Mouse (Mus musculus) heart, postnatal 10 days (tissue): ENCODE results near the gene Ehbp1l1. TPM values are rescaled to one million over a fixed set of nuclear protein-coding genes. Genes with fewer than 3 reads are reported as not detected.

Experiments used
- DNase-seq, 2 experiments: peaks; one replicate each; pipeline ENCODE4 v3.0.0; 2021
- intact Hi-C: fragments of 180-260 bp; cut with DNase I; formaldehyde crosslinking; loops from one replicate; pipeline ENCODE4 v1.15.1; 2025
- total RNA-seq, 2 experiments: library from RNA; stranded (reverse); gene quantifications; 2 replicates each; pipeline ENCODE4 v1.2.3; 2021

The Ehbp1l1 gene
- total RNA-seq, 2 experiments from 2014 or later = 154 to 161 TPM

DNA sequence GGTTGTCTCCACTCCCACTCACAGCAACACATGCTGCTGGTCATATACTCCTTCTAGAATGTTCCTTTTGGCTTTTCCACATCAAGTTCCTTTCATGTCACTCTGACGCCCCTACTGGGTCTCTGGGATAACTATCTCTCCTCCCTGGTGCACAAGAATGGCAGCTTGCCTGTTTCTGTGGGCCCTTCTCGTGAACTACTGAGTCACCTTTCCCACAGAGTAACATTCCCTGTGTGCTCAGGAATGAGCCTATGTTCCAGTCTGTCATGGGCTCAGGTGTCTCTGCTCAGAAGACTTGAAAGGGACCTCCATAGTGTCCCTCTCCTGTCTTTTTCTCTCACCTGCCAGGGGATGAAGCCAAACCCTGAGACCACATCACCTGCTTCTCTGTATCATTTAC lies 13.3 kb upstream of the Ehbp1l1 start:
- intact Hi-C loops = no loop called here
- no peak for DNase-seq

DNA sequence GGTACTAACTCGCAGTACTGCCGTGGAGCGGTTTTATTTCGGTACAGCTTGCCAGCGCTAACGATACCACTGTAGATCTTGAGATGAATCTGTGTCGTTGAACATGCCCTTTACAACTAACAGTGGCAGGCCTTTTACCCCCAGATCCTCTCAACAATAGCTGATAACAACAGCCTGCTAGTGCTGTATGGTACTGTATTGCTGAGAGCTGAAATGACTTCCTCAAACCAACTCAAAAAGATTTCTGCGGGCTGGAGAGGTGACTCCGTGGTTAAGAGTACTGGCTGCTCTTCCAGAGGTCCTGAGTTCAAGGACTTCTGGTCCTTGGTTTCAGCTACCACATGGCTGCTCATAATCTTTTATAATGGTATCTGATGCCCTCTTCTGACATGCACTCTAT lies 8.2 kb upstream of the Ehbp1l1 start:
- DNase-seq = no peak
- intact Hi-C loops = no loop called here

DNA sequence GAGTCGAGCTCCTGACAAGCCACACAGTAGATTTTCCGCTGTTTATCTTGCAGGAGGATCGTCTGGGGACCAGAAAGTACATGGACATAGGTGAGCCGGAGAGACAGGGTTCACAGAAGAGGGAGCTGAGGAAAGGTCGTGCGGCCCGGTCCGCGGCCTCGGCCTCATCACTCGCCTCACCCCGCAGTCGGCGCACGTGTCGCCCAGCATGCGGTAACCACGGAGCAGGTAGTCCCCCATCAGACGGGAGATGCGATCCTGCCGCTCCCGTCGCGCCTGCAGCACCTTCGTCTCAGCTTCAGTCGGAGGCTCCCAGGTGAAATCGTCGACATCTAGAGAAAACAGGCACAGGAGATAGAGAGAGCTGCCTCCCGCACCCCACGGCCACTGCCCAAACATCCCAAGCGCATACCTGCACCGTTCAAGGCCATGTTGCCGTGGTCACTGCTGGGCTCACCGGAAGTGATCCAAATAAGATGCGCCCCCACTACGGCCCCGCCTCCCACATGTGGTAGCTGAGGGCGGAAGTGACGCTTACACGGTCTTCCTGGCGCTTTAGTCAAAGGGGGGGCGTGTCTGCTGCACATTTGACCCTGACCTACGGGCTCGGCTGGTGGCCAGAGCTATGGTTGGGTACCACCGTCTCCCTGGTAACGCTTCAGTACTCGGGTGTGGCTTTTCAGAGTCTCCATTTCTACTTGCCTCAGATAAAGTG lies 5.3 kb upstream of the Ehbp1l1 start:
- intact Hi-C loops = no loop called here

DNA sequence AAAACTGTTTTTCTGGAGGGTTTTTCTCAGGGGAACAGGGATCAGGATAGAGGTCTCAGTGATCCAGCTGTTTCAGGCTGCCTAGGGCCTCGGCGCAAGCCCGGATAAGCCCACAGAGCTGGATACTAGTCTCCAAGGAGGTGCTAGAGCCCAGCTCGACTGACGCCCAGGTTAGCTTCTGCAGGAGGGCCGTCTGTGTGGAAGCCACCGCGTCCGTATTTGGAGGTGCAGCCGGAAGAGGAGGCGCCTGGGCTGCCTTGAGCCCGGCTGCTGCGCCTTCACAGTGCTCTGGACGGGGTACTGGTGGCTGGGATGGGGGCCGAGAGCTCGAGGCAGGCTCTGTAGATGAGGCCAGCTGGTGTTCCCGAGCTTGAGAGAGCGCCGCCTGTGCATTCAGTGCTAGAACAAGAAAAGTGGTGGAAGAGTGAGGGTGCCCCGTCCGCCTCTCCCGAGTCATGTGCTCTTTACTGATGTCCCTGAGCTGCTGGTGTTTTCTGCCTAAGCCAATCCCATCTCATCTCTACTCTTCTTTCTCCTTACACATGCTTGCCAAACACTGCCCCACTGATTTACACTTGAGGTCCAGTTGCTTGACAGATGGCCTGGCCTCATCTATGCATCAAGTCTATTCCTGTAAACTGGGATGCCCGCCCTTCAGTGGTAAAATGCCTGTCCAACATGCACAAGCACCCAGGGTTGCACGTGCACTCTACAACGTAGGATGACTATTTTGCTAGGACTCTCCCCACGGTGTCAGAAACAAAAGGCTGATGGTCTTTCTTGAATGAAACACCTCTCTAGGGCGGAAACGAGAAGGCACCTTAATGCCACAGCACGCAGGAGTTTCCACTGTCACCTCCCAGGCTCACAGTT lies 4.4 kb upstream of the Ehbp1l1 start:
- peak in 1 of 2 experiments; percentile 46 for DNase-seq
- intact Hi-C loops = no loop called here

More for the DNA sequence above, 5.3 kb upstream of the Ehbp1l1 start:
- DNase-seq = peak; percentile 94 to 95

- intact Hi-C loops = loop anchor here (2.0 to 5.0 kb wide), 2 partner anchors 41 to 82 kb away; partner anchors contain the start of gene Scyl1
- peak; percentile 92 to 95 for DNase-seq
Observed at GRCm38 (mm10) chr19:5729444-5729815, 3.3 kb upstream of the Ehbp1l1 start, which contains the start of gene Fam89b. Gene Fam89b, minus strand, starts transcription at chr19:5729653.

DNA sequence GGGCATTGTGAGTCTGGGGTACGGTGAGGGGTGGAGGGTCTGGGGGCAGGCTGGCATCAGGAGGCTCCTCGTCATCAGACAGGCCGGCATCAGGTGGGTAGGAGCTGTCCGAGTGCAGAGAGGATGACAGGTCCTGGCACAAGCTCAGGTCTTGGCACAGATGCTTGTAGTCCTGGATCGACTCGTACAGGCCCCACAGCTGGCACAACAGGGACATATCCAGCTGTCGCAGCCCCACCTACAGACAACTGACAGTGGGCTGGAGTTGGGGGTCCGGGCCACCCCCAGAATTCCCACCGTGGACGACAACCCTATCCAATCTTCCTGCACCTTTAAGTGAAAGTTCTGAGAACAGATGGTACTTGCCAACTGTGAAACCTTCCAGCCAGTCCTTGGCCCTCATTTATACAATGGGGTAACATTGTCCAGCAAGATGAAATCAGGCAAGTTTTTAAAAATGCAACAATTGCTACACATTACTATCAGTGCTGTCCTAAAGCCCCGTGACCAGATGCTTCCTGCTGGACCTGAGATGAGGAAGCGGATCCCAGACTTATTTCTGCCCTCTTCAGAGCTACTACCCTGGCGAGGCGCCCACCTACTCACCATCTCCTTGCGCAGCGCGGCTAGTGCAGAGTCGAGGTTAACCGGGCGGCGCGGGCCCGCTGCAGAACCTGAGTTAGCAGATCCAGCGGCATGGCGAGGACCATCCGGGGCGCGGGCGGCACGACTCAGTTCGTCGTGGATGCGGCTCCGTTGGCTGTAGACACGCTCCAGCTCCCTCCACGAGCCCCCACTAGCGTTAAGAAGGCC lies 2.7 kb upstream of the Ehbp1l1 start:
- DNase-seq = peak; percentile 75 to 78
- intact Hi-C loops = loop anchor here (1.0 to 5.0 kb wide), 3 partner anchors 18 to 82 kb away; partner anchors contain the start of gene Scyl1

- peak; percentile 92 to 95 for DNase-seq
- intact Hi-C loops = loop anchor here (1.0 to 5.0 kb wide), 4 partner anchors 16 to 80 kb away; partner anchors contain the start of gene Scyl1
Observed at GRCm38 (mm10) chr19:5727701-5728100, 1.6 kb upstream of the Ehbp1l1 start.

GRCm38 (mm10) chr19:5726961-5727578 lies 953 bp upstream of the Ehbp1l1 start:
- intact Hi-C loops = loop anchor here (1.0 to 5.0 kb wide), 3 partner anchors 13 to 80 kb away; no protein-coding TSS in a partner anchor
- no peak for DNase-seq

DNA sequence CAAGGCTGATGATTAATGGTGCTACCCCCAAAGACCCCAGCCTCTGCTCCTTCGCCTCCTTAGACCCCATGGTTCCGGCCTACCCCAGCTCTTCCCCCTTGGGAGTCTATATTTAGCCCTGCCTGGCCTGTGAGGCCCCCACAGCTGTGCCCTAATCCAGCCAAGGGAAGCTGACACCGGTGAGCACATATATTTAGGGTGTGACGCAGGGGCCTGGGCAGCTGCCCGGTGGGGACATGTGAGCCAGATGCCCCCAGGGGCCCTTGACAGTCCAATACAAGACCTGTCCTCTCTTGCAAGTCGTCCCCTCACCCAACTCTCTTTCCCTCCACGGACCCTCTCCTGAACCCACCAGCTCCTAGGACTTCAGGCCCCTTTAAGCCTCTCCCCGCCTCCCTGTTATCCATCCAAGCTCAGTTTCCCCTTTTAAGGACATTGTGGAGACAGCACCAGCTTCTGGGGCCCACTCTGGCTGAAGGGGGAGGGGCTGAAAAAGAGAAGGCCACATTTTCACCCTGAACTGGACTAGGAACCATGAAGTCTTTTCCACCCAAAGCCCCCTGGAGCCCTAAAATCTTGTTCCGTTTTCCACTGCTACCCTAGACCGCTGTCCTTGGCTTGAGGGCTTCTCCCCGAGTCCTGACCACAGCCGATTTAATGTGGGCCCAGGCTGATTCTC lies 949 bp downstream of the Ehbp1l1 start:
- intact Hi-C loops = loop anchor here (5.0 kb wide), 1 partner anchor 78 kb away; no protein-coding TSS in a partner anchor
- peak; percentile 90 to 93 for DNase-seq

DNA sequence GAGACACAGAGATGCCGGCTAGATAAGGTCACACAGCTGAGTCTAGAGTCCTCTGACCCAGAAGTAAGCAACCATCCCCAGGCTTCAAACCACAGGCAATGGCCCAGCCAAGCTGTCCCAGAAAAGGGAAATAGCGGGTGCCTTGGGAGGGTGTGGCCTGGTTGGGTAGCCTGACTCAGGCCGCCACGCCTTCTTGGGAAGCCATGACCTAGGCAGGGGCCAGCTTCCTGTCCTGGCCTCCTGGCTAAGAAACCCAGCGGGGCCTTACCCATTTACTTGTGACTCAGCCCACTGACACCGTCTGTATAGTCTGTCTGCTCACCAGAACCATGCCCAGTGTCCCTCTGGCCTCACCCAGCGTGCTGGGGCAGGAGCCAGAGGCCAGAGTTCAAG lies 1.6 kb downstream of the Ehbp1l1 start:
- intact Hi-C loops = no loop called here
- peak; percentile 83 to 88 for DNase-seq

- intact Hi-C loops = no loop called here
- no peak for DNase-seq
Observed at GRCm38 (mm10) chr19:5723934-5724548, 2.1 kb downstream of the Ehbp1l1 start.

DNA sequence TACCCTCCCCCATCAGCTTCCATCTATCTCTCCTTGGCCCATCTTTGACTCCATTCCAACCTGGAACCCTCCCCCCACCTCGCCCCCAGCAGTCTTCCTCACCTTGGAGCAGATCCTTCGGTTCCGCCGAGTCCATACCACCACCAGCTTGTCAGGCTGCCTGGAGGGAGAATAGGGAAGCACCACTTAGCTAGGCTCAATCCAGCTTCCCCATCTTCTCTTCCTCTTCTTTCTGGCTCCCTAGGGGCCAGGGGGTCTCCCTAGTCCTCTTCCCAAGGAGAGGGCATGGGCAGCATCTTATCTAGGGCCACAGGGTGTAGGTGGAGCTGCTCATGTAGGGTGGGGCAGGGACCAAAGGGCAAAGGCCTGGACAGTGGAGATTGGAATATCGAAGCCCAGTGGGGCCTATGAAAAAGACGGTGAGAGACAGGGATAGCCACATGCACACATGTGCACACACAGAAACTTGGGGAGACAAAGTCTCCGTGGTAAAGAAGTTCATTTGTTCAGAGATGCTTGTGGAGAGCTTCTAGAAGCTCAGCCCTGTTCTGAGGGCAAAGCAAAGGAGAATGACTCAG lies 3.2 kb downstream of the Ehbp1l1 start:
- intact Hi-C loops = no loop called here
- no peak for DNase-seq

DNA sequence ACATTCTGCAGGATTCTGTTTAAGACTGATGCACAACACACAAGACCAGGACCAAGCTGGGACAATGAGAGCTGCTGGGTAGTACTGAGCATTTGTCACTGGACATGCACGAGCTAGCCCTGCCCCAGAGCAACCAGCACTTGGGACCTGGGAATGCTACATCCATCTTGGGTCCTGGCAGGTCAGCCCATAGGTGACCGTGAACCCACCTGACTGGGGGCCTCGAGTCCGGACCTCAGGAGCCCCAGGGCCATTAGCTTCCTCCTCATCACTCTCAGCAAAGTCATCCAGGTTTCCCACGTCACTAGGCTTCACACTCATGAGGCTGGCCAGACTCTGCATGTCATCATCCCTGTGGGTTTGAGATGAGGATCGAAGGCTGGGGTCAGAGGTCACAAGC lies 4.9 kb downstream of the Ehbp1l1 start:
- DNase-seq = no peak

DNA sequence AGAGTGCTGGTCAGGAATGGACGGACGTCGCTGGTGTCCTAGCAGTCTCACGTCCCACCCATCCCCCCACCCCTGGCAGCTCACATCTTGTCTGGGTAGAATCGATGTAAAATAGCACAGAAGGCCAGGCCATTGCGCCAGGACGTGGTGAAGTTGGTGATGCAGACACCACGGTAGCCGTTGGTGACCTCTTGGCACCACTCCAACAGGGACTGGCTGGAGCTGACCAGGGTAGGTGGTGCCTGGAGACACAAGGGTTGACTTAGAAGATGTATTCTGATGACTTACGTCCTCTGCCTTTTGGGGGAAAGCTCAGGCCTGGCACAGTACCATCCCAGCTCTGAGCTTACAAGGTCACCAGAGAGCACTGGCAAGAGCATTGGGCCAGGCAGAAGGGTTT lies 9.2 kb downstream of the Ehbp1l1 start:
- DNase-seq = no peak

More for the DNA sequence above, 4.9 kb downstream of the Ehbp1l1 start:
- intact Hi-C loops = no loop called here

GRCm38 (mm10) chr19:5715793-5716688 lies 10.1 kb downstream of the Ehbp1l1 start:
- DNase-seq = peak in 1 of 2 experiments; percentile 50
- intact Hi-C loops = no loop called here

More for the DNA sequence above, 9.2 kb downstream of the Ehbp1l1 start:
- intact Hi-C loops = no loop called here

DNA sequence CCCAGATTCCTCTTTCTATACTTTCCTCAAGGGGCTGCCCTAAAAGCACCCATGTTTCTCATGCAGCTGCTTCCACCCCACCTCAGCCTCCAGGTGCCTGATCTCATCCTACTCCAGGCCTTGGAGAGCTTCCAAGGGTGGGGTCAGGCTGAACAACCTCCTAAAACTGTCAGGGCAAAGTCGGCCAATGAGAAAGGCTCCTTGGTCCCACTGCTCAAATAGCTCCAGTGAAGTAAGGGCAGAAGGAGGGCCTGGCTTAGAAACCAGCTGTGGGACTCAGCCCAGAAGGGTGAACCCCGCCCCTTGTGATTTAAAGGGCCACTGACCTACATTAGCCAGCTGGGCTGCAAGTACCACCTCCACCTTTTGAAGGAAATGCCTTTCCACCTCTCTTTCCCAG lies 12.4 kb downstream of the Ehbp1l1 start:
- DNase-seq = peak; percentile 88 to 89
- intact Hi-C loops = loop anchor here (1.0 kb wide), 1 partner anchor 13 kb away; the partner anchor contains the start of gene Ehbp1l1

GRCm38 (mm10) chr19:5713255-5713654 lies 12.9 kb downstream of the Ehbp1l1 start:
- intact Hi-C loops = no loop called here
- DNase-seq = no peak
